Mouse (Mus musculus) megakaryocyte progenitor cell, adult 5-6 weeks (primary cell): ENCODE data around the gene Kctd12. TPM values are rescaled to one million over a fixed set of nuclear protein-coding genes. Genes with fewer than 3 reads are reported as not detected.

Source experiments
- ATAC-seq: replicated peaks from 2 replicates; pipeline ENCODE4 v1.8.0; 2016; ENCODE audit warnings: mild to moderate bottlenecking, moderate TSS enrichment, inconsistent platforms; ENCODE audit not compliant: poor library complexity
- total RNA-seq, 2 experiments: library from RNA; stranded (forward) in 1 of 2; stranded (reverse) in 1 of 2; fragments of 157-497, 149-512 nt in 1 of 2; fragments of 200-1000 nt in 1 of 2; gene quantifications; 2 replicates each; pipeline versions ENCODE4 v1.2.3 to v1.2.4; 2015 to 2017

Kctd12 gene
- total RNA-seq, 2 experiments from 2014 or later: 63.1 to 89.3 TPM

DNA sequence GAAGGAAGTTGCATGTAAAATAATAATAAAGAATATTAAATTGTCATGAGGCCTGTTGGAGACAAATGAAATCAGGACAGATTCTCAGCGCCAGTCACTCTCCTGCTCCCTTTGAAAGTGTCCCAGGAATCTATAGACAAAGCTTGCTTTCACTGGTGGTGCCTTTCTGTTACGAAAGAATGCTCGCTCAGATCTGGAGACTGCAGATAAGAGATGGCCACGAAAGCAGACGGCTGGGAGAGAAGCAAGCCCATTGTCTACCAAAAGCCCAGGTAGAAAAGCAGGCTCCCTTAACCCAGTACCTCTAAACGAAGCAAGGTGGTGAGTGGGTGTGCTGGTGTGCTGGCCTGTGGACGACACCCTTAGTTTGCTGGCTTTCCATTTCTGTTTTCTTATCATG lies 16.2 kb downstream of the Kctd12 start:
- ATAC-seq: peak; percentile 54

DNA sequence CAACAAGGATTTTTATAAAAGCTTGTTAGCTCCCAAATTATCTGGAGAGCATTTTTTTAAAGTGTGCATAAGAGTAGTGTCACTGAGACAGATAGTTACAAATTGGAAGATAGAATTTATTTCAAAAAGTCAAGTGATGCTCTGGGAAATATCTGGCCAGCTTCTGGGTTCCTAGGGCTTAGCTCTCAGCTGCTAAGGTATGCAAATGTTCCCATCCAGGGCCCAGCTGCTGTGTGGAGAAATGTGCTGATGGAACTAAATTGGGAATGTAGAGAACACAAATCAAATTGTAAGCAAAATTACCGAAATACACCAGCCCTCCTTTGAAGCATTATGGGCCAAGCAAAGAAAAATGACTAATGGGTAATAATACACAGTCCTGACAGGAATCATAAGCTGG lies 16.6 kb downstream of the Kctd12 start:
- ATAC-seq: no peak

DNA sequence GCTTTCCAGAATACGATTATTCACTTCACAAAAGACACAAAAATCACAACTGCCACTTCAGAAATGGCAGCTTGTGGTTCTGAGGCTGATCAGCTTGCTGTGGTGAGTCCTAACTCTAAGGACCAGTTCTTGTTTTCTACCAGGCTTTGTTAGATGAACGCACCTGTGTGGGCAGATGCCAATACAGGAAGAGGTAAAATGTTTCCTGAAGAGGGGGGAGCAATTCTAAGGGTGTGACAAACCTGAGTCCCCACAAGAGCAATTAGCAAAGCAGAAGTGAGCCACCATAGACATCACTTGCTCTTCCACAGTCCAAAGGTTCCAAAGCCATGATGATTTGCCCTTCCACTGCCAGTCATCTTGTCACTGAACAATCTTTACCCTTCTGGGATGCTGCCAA lies 20.4 kb downstream of the Kctd12 start:
- no peak for ATAC-seq

DNA sequence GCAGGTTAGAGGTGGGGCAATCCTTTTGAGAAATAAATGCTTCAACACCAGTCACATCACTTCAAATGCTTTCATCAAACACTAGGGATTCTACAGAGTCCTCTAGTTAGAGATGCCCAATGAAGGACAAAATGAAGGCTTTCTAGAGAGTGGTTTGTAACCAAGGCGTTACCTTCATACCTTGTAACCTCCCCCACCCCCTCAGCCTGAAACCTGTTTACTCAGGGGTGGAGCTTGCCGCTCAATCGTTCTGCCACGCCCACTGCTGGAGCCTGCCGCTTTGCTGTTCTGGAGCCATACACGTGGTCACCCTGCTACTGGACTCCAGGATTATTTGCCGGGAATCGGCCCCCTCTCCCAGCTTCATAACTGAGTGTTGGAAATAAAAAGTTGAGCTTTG lies 28.9 kb downstream of the Kctd12 start:
- ATAC-seq: no peak

DNA sequence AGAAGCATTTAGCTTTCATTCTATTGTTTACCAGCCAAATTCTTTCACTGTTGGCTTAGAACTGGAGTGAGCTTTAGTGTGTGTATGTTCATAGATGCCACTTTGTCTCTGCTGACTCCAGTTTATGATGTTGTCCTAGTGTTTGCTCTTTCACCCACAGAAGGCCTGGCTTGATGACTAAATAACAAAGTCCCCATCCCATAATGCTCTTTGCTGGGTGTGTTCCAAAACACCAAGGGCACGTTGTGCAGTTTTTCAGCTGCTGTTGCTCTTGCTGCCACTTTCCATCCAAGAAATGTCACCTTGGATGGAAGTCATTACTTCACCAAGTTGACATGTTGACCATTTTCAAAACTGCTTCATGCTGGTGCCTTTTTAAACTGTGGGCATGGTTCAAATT lies 30.5 kb downstream of the Kctd12 start:
- no peak for ATAC-seq

DNA sequence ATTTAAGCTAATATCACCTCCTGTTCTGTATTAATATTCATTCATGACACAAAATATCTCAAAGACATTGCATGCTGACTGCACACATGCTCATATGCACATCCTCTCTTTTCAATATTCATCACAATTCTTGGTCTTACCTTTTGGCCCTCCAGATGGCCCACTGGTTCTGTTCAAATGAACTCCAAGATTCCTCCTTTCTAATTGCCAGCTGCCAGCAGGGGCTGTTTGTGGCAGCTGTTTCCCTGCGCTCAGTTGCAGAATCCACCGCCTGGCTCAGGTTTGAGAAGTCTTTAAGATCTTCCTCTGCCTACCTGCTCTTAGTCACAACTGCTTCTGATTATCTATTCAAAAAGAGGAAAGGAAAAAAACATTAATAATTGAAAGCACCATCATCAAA lies 34.6 kb downstream of the Kctd12 start:
- ATAC-seq: no peak

DNA sequence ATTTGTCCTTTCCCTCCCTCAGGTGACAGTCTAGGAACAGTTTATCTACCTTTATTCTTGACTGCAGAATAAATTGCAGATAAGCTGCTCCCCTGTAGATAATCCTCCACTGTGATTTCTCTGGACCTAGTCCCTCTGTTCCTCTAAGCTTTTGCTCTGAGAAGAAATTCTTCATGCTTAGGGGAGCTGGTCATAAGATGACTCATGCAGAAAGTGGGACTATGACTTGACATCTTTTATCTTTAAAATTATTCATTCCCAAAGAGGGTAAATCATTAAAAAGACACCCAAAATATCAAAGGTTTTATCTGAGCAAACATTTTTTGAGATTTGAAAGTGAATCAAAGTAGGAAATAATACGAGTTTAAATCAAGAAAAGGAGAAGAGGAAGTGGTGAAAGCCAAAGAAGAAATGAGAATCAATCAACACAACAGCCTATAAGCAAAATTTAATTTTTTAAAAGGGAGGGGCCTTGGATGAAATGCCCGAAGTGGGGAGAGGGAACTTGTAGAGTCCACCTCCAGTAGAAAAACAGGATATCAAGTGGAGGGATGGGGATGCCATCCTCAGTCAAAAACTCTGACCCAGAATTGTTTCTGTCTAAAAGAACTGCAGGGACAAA lies 40.1 kb downstream of the Kctd12 start:
- 0 out of 2 replicates have a peak, but pooled peaks have one; percentile 44 for ATAC-seq

DNA sequence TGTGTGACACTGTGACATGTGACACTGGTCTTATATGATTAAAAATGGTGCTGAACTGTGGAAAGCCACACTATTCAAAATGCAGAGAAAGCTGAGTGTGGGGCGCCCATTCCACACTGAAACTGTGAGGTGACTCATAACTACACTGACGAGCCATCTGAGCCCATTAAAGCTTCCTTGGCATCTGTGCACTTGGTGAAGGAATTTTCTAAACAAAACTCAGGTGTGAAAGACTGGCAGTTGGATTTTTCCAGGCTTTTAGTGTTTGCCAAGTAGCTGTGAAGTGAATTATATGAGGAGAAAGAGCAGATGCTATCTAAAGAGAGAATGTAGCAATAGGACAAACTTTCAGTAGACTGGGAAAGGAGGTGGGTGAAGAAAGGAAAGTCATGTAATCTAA lies 47.6 kb downstream of the Kctd12 start:
- ATAC-seq: no peak

DNA sequence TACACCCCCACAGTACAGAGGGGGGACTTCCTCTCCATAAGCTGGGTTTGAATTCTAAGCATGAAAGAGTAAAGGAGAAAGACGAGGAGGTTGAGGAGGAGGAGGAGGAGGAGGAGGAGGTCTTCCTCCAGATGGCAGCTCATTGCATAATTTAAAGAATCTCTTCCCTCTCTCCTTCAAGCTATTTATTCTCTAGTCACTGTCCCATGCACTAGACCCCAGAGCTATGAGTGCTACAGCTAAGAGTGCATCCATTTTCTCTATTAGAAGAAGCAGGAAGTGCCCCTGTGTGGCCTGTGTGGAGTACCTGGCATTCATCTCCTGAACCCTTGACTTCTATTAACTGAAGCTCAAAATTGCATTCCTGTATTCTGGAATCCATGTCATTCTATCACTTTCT lies 51.5 kb downstream of the Kctd12 start:
- ATAC-seq: peak; percentile 54

DNA sequence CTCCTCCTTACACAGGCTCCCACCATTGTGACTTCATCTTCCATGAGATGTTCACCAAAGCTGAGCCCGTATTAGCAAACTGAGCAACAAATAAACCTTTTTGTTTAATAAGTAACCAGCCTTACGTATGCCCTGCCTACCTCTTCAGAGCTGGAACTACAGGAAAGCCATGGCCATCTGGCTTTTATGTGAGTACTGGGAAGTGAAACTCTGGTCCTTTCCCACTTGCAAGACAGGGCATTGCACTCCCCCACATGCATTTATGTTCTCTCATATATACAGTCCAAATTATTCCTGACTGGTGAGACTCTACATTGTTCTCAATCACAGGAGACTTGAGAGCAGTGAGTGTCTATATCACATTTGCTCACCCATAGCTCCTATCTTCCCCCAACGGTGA lies 52.9 kb downstream of the Kctd12 start:
- ATAC-seq: peak; percentile 73

DNA sequence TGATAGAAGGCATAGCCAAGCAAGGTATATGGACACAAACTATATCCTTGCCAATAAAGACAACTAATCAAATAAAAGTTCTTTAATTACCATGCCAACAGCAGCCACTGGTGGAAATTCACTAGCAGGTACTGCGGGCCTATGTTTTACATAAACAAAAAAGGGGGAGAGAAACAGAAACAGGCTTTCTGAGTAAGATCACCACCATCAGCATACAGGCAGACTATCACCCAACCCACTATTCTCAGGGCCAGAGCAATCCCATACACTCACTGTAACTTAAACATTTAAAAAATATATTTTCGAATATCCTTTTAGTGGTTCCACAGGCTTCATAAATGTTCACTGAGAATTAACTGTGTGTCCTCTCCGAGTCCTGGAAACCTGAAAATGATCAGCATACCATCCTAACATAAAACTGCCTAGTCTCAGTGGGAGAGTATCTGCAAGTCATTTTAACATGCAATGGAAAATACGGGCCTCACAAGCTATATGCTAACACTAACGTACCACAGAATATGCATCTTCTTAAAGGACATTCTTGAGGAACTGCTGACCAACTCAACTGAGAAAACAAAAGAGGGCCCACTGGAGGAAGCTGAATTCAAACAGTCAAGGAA lies 54.5 kb downstream of the Kctd12 start:
- no peak for ATAC-seq

Other genes with a start within 250 kb of the Kctd12 start
- 0.07 and 0.20 TPM in 2 replicates for gene Acod1, start 64.3 kb upstream of the Kctd12 start, total RNA-seq (2015)
- gene Acod1, start 64.3 kb upstream of the Kctd12 start, total RNA-seq (2017): 0.27 and 0.46 TPM in 2 replicates
- 43.9 and 46.8 TPM in 2 replicates for gene Cln5, start 87.6 kb upstream of the Kctd12 start, total RNA-seq (2015)
- 36.8 and 39.2 TPM in 2 replicates for gene Cln5, start 87.6 kb upstream of the Kctd12 start, total RNA-seq (2017)
- 25.7 and 28.7 TPM in 2 replicates for gene Fbxl3, start 116.9 kb upstream of the Kctd12 start, total RNA-seq (2015)
- gene Fbxl3, start 116.9 kb upstream of the Kctd12 start, total RNA-seq (2017): 40.6 and 46.9 TPM in 2 replicates